Mouse (Mus musculus) frontal cortex, adult (tissue): ENCODE data around the gene Gm44502.

Source experiments
- ATAC-seq: cut with Nextera tagmentation; 2 replicates; pipeline ENCODE4 v1.9.2; 2017; ENCODE audit warnings: mild to moderate bottlenecking, moderate library complexity, mixed read lengths; ENCODE audit not compliant: low TSS enrichment

Gm44502 gene

GRCm38 (mm10) chr15:89399716-89400115, 29.8 kb downstream of the Gm44502 start:
- ATAC-seq, result no peak

GRCm38 (mm10) chr15:89398146-89398545, 31.4 kb downstream of the Gm44502 start:
- ATAC-seq, result no peak

- ATAC-seq, result no peak
Measured at GRCm38 (mm10) chr15:89396883-89397282, 32.6 kb downstream of the Gm44502 start.

GRCm38 (mm10) chr15:89390081-89390480, 39.4 kb downstream of the Gm44502 start:
- ATAC-seq, result no peak

- no peak for ATAC-seq
Measured at GRCm38 (mm10) chr15:89387127-89387526, 42.4 kb downstream of the Gm44502 start.

- no peak for ATAC-seq
Measured at GRCm38 (mm10) chr15:89384617-89385016, 44.9 kb downstream of the Gm44502 start, which contains the start of gene Klhdc7b. Klhdc7b (plus strand) TSS chr15:89384917.

GRCm38 (mm10) chr15:89379429-89379828, 50.1 kb downstream of the Gm44502 start:
- no peak for ATAC-seq

GRCm38 (mm10) chr15:89378831-89379401, 50.6 kb downstream of the Gm44502 start, which contains the start of gene Odf3b:
Odf3b (minus strand) TSS chr15:89379282.
- ATAC-seq, result peak; percentile 40

- no peak for ATAC-seq
Measured at GRCm38 (mm10) chr15:89377938-89378828, 51.3 kb downstream of the Gm44502 start.

- ATAC-seq, result no peak
Measured at GRCm38 (mm10) chr15:89377362-89377761, 52.1 kb downstream of the Gm44502 start.

- ATAC-seq, result no peak
Measured at GRCm38 (mm10) chr15:89376957-89377356, 52.5 kb downstream of the Gm44502 start, which contains the start of gene Tymp. Tymp (minus strand) TSS chr15:89377039.

- no peak for ATAC-seq
Measured at GRCm38 (mm10) chr15:89376040-89376439, 53.5 kb downstream of the Gm44502 start.

GRCm38 (mm10) chr15:89374801-89375534, 54.5 kb downstream of the Gm44502 start:
- ATAC-seq, result no peak

- ATAC-seq, result no peak
Measured at GRCm38 (mm10) chr15:89374340-89374739, 55.2 kb downstream of the Gm44502 start.

- ATAC-seq, result peak; percentile 66
Measured at GRCm38 (mm10) chr15:89373762-89374248, 55.7 kb downstream of the Gm44502 start, which contains the start of gene Sco2. Sco2 (minus strand) TSS chr15:89373846.

- ATAC-seq, result peak; percentile 71
Measured at GRCm38 (mm10) chr15:89373027-89373761, 56.3 kb downstream of the Gm44502 start.

- ATAC-seq, result no peak
Measured at GRCm38 (mm10) chr15:89372536-89372935, 57.0 kb downstream of the Gm44502 start.

GRCm38 (mm10) chr15:89372068-89372467, 57.4 kb downstream of the Gm44502 start:
- no peak for ATAC-seq
